Mouse (Mus musculus) heart, embryonic 13.5 days (tissue): Measurements from ENCODE around the gene Lgr6. TPM values are rescaled to one million over a fixed set of nuclear protein-coding genes. Genes with fewer than 3 reads are reported as not detected.

Experiments
- ATAC-seq: fragments of 200-750 bp; cut with Nextera tagmentation; 2 replicates; pipeline ENCODE4 v1.8.0; 2017; ENCODE audit warnings: moderate TSS enrichment; ENCODE audit not compliant: insufficient number of reproducible peaks, low FRiP score, low TSS enrichment; ENCODE audit errors: extremely low read depth
- H3K27ac ChIP-seq: fragments of 300-500 bp; sonication (generic); replicated peaks from 2 replicates; pipeline ENCODE4 v1.5.1; 2015; ENCODE audit warnings: moderate library complexity, mild to moderate bottlenecking, inconsistent platforms
- H3K27me3 ChIP-seq: fragments of 300-500 bp; sonication (generic); replicated peaks from 2 replicates; pipeline ENCODE4 v1.6.1; 2015; ENCODE audit warnings: mild to moderate bottlenecking, inconsistent platforms
- H3K36me3 ChIP-seq: fragments of 300-500 bp; sonication (generic); 2 replicates; pipeline ENCODE4 v1.6.1; 2015; ENCODE audit warnings: mild to moderate bottlenecking, inconsistent platforms
- H3K4me1 ChIP-seq: fragments of 300-500 bp; sonication (generic); 2 replicates; pipeline ENCODE4 v1.6.1; 2015; ENCODE audit warnings: inconsistent platforms
- H3K4me2 ChIP-seq: fragments of 300-500 bp; sonication (generic); 2 replicates; pipeline ENCODE4 v1.6.1; 2015; ENCODE audit warnings: inconsistent platforms, mild to moderate bottlenecking, moderate library complexity
- H3K4me3 ChIP-seq: fragments of 300-500 bp; sonication (generic); 2 replicates; pipeline ENCODE4 v1.5.1; 2015; ENCODE audit warnings: moderate library complexity, mild to moderate bottlenecking, inconsistent platforms
- H3K9ac ChIP-seq: fragments of 300-500 bp; sonication (generic); 2 replicates; pipeline ENCODE4 v1.6.1; 2015; ENCODE audit warnings: inconsistent platforms, mild to moderate bottlenecking, moderate library complexity
- H3K9me3 ChIP-seq: fragments of 300-500 bp; sonication (generic); 2 replicates; pipeline ENCODE4 v1.6.1; 2016; ENCODE audit warnings: inconsistent platforms
- WGBS: fragments of 180-500 bp; shearing (Covaris S2); methylation state at CpG from one replicate; pipeline ENCODE4 v1.1.7; 2015; ENCODE audit warnings: mixed read lengths; 5-methylcytosine and 5-hydroxymethylcytosine counted together
- polyA plus RNA-seq: library from polyadenylated mRNA; unstranded; fragments of >200 nt; fragmentation: Nextera tagmentation; extraction: Ambion mirVana; gene quantifications from 2 replicates; pipeline ENCODE4 v1.2.1, GENCODE M21; 2015

Gene Lgr6
- polyA plus RNA-seq, 1 experiment from 2014 or later, result 2.7 TPM

DNA sequence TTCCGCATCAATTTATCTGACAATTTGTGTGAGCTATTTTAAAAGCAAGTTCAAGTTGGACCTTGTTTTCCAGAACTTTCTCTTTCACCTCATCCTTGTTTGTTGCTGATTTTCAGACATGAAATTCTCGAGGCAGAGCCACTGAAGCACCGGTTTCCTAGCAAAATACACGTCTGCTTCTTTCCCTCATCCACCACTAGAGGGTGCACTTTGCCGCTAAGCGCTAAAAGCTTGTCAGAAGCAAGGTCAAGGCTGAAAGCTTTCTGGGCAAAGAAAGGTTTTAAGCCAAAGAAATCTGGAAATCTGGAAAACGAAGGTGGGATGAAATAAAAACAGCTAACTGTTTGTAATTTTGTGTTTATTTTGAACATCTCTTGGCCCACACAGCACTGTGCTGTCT, 115.7 kb downstream of the Lgr6 start:
- no peak for ATAC-seq
- Histone ChIP-seq H3K4me3 (no peak overlapping the region), H3K9me3 (no peaks in the 10 kb centered on the region), H3K4me2 (no peak overlapping the region), H3K4me1 (peaks cover 20% of the 10 kb centered on the region), H3K36me3 (no peaks in the 10 kb centered on the region), H3K27ac (no peak overlapping the region), H3K9ac (no peak overlapping the region), H3K27me3 (peaks cover 56% of the 10 kb centered on the region)
- WGBS, result 10% methylated on average over 7 of the region's 7 CpGs

- peaks cover 46% of the 10 kb centered on the region for H3K27me3 ChIP-seq
Measured at GRCm38 (mm10) chr1:134987962-134988341, 117.1 kb downstream of the Lgr6 start.

DNA sequence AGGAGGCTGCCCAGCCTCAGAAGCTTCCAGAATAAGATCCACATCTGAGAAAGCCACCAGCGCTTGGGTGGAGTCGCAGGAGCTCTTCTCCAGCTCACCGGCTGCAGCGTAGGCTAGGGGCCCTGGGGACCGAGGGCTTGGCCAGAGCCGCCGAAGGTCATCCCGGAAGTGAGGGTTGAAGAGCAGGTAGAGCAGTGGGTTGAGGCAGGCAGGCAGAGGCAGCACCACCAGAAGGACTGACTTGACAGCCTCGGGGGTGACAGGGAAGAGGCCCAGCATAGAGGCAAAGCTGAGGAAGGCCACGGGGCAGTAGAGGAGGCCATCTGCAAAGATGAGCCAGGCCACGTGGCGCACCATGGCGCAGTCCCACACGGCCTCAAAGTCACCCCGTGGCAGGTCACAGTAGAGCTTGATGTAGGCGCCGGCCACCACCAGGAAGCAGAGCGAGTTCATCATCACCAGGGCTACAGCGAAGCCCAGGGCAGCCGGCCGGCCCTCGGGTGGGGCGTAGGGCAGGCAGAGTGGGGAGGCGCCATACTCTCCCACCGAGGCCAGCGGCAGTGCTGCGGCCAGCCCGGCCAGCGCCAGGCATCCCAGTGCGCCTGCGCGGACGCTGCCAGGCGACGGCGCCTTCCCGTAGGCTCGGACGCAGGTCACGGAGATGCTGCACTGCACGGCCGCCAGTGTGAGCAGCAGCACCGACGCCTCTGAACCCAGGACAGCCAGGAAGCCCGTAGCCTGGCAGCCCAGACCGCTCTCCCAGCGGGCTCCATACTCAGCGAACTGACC, 117.7 kb downstream of the Lgr6 start:
- Histone ChIP-seq H3K36me3 (no peaks in the 10 kb centered on the region), H3K4me2 (peak overlapping the region; percentile 85), H3K4me1 (peaks cover 15% of the 10 kb centered on the region), H3K9me3 (no peaks in the 10 kb centered on the region), H3K27ac (no peak overlapping the region), H3K27me3 (peaks cover 45% of the 10 kb centered on the region), H3K9ac (peak overlapping the region; percentile 69), H3K4me3 (peak overlapping the region; percentile 52)
- WGBS, result 26% methylated on average over 48 of the region's 48 CpGs
- ATAC-seq, result no peak

More at GRCm38 (mm10) chr1:134987962-134988341, 117.1 kb downstream of the Lgr6 start:
- Histone ChIP-seq H3K27ac (no peak overlapping the region), H3K9me3 (no peaks in the 10 kb centered on the region), H3K4me2 (peak overlapping the region; percentile 85), H3K36me3 (no peaks in the 10 kb centered on the region), H3K4me3 (peak overlapping the region; percentile 52), H3K4me1 (peaks cover 20% of the 10 kb centered on the region), H3K9ac (peak overlapping the region; percentile 69)
- 7% methylated on average over 14 of the region's 14 CpGs for WGBS
- ATAC-seq, result no peak

DNA sequence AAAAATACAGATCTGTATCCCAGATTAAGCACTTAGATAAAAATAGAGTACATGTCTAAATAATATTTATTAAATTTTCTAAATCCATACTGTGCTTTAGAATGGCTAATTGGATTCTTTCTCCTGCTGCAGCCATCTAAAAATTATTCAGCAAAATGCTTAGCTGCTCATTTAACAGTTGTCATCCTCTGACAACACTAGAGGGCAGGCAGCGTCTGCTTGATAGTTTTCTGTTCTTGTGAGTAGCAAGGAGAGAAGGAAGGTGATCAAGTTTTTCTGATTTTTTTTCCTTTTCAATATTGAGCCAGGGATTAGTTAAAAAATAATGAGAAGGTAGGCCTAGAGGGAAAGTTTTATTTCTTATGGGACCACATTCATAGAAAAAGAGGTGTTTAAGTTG, 132.2 kb downstream of the Lgr6 start:
- ATAC-seq, result no peak
- no peaks in the 10 kb centered on the region for H3K27me3 ChIP-seq
- H3K9me3 ChIP-seq, result no peaks in the 10 kb centered on the region
- H3K4me2 ChIP-seq, result no peak overlapping the region
- no peak overlapping the region for H3K27ac ChIP-seq
- H3K4me1 ChIP-seq, result no peaks in the 10 kb centered on the region
- H3K36me3 ChIP-seq, result peaks cover 74% of the 10 kb centered on the region
- H3K9ac ChIP-seq, result no peak overlapping the region
- H3K4me3 ChIP-seq, result no peak overlapping the region
- 79% methylated on average over 1 of the region's 1 CpGs for WGBS

DNA sequence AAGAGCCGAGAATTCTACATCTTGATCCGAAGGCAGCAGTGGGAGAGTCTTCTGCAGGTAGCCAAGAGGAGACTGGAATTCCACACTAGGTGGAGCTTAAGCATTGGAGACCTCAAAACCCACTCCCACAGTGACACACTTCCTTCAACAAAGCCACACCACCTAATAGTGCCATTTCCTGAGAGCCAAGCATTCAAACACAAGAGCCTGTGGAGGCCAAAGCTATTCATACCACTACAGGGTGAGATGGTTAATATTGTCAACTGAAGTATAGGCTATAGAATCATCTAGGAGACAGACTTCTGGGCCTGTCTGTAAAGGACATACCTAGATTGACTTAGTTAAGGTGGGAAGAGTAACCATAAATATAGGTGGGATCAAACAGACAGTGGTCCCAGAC, 139.6 kb downstream of the Lgr6 start:
- no peaks in the 10 kb centered on the region for H3K9me3 ChIP-seq
- no peak overlapping the region for H3K4me2 ChIP-seq
- H3K9ac ChIP-seq, result no peak overlapping the region
- H3K4me1 ChIP-seq, result peaks cover 22% of the 10 kb centered on the region
- 95% methylated on average over 2 of the region's 2 CpGs for WGBS
- H3K4me3 ChIP-seq, result no peak overlapping the region
- no peak overlapping the region for H3K27ac ChIP-seq
- ATAC-seq, result no peak
- peaks cover 42% of the 10 kb centered on the region for H3K36me3 ChIP-seq
- H3K27me3 ChIP-seq, result no peaks in the 10 kb centered on the region

DNA sequence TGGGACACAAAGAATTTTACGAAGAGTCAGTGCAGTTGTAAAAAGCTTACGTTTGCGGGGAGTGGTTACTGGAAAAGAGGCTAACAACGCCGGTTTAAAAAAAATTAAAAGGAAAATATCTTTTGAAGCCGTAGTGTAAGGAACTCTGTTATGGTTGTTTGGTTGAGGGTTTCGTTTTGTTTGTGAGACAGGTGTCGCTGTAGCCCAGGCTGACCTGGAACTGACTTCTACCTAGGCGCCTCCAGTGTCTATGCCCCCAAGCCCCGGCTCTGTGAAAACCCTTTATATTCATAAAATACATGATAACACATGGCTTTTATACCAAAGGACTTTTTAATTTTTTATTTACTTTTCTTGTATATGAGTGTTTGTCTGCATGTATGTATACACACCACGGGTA, 142.3 kb downstream of the Lgr6 start:
- no peak for ATAC-seq
- H3K27ac ChIP-seq, result peak overlapping the region; percentile 53
- WGBS, result 4% methylated on average over 11 of the region's 11 CpGs

DNA sequence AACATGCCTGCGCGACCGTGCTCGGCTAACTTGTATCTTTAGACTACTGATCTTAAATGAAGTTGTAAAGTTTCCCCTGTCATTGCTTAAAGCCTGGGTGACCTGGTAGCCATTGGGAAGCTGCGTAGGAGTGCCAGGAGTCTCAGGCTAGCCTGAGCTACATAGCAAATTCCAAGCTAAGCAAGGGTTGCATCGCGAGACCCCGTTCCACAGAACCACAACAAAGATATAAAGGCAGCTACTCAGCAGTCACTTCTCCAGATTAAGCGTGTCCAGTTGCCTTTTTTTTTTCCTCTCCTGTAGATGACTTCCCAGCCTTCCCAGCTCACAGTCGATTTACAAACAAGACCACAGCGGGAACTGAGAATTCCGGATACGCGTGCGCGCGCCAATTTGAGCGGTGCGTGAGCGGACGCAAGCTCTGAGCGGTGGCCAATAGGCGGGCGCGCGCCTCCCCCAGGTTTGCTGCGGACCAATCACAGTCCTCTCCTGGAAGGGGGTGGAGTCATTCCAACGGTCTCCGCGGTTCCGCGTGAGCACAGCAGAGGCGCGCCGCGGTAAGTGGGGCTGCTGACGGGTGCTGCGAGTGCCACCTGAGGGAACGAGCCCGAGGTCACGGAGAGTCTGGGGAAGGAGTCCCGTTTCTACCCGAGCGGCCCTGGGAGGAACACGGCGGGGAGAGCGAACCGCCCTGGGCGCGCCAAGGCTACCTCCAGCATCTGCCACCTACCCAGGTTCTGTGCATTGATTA, 142.8 kb downstream of the Lgr6 start, which contains the start of gene Ube2t:
TSS of gene Ube2t (plus strand) at position 513 of the 751 bp plus-strand sequence.
- Histone ChIP-seq H3K4me2 (peak within 1 kb of the TSS; percentile 84), H3K36me3 (peaks cover 11% of the 10 kb centered on the region), H3K27ac (peak within 1 kb of the TSS; percentile 53), H3K9me3 (no peaks in the 10 kb centered on the region), H3K27me3 (no peaks in the 10 kb centered on the region), H3K9ac (peak within 1 kb of the TSS; percentile 85), H3K4me3 (peak within 1 kb of the TSS; percentile 74), H3K4me1 (peaks cover 22% of the 10 kb centered on the region)
- peak; percentile 98 for ATAC-seq
- WGBS, result 2% methylated on average over 50 of the region's 50 CpGs

More for the DNA sequence above, 142.3 kb downstream of the Lgr6 start:
- peak overlapping the region; percentile 74 for H3K4me3 ChIP-seq
- H3K4me2 ChIP-seq, result peak overlapping the region; percentile 84
- no peaks in the 10 kb centered on the region for H3K9me3 ChIP-seq
- peaks cover 16% of the 10 kb centered on the region for H3K36me3 ChIP-seq
- H3K4me1 ChIP-seq, result peaks cover 22% of the 10 kb centered on the region
- H3K27me3 ChIP-seq, result no peaks in the 10 kb centered on the region
- peak overlapping the region; percentile 85 for H3K9ac ChIP-seq

DNA sequence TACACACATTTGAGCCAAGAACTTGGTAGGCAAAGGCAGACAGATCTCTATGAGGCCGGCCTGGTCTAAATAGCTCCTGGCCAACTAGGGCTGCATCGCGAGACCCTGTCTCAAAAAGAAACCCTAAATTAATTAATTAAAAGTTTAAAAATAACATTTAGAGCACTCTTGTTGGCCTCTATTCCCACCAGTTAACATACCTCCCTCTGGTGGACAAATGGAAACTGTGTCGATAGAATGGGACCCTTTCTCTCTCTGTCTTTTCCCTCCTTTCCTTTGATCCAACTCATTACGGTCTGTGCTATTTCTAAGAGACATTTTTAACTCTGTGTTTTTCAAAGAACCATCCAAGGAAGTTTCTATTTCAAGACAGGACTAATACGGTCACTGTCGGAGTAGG, 144.4 kb downstream of the Lgr6 start:
- peaks cover 5% of the 10 kb centered on the region; the same call in 1 of the 2 replicates for H3K36me3 ChIP-seq
- peaks cover 22% of the 10 kb centered on the region for H3K4me1 ChIP-seq
- no peak overlapping the region for H3K9ac ChIP-seq
- WGBS, result 46% methylated on average over 7 of the region's 7 CpGs
- no peak overlapping the region for H3K4me3 ChIP-seq
- no peak overlapping the region for H3K27ac ChIP-seq
- no peak for ATAC-seq
- H3K9me3 ChIP-seq, result no peaks in the 10 kb centered on the region
- H3K27me3 ChIP-seq, result no peaks in the 10 kb centered on the region
- no peak overlapping the region for H3K4me2 ChIP-seq

GRCm38 (mm10) chr1:134955637-134956176, 149.4 kb downstream of the Lgr6 start, which contains the start of gene Ppp1r12b:
Ppp1r12b (minus strand) TSS chr1:134955942.
- WGBS, result under 1% methylated on average over 39 of the region's 39 CpGs
- peaks cover 37% of the 10 kb centered on the region for H3K4me1 ChIP-seq
- H3K27ac ChIP-seq, result peak within 1 kb of the TSS; percentile 92
- peak; percentile 93 for ATAC-seq
- peaks cover 5% of the 10 kb centered on the region; the same call in 1 of the 2 replicates for H3K36me3 ChIP-seq
- H3K9ac ChIP-seq, result peak within 1 kb of the TSS; percentile 95
- H3K4me3 ChIP-seq, result peak within 1 kb of the TSS; percentile 90
- H3K4me2 ChIP-seq, result peak within 1 kb of the TSS; percentile 82
- H3K27me3 ChIP-seq, result no peaks in the 10 kb centered on the region
- no peaks in the 10 kb centered on the region for H3K9me3 ChIP-seq

DNA sequence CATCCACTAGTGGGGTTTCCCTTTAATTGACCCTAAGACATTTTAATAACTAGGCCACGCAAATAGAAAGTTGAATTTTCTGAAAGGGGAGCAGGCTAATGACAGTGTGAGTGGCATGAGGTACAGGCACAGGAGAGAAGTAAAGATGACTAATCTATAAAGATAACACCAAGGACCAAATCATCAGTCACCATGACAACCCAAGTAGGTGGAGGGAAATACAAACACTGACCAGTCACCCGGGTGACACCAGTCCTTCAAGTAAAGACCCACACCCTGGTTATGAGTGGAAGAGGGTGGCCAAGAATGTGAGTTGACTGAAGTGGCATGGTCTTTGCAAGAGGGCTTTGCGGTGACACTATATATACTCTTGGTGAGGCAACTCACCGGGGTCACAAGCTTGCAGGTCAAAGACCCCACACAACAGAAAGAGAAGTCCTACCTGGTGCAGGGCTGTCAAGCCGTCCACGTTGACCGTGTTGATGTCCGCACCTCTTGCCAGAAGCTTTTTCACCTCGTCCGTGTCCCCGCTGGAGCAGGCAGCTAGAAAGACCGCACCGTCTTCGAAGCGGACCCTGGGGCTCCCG, 149.9 kb downstream of the Lgr6 start:
- H3K4me2 ChIP-seq, result peak overlapping the region; percentile 82
- peak overlapping the region; percentile 92 for H3K27ac ChIP-seq
- H3K9me3 ChIP-seq, result no peaks in the 10 kb centered on the region
- H3K36me3 ChIP-seq, result peaks cover 5% of the 10 kb centered on the region; the same call in 1 of the 2 replicates
- H3K4me3 ChIP-seq, result peak overlapping the region; percentile 90
- H3K4me1 ChIP-seq, result peaks cover 42% of the 10 kb centered on the region
- 3% methylated on average over 16 of the region's 16 CpGs for WGBS
- H3K9ac ChIP-seq, result peak overlapping the region; percentile 95
- ATAC-seq, result no peak
- no peaks in the 10 kb centered on the region for H3K27me3 ChIP-seq

DNA sequence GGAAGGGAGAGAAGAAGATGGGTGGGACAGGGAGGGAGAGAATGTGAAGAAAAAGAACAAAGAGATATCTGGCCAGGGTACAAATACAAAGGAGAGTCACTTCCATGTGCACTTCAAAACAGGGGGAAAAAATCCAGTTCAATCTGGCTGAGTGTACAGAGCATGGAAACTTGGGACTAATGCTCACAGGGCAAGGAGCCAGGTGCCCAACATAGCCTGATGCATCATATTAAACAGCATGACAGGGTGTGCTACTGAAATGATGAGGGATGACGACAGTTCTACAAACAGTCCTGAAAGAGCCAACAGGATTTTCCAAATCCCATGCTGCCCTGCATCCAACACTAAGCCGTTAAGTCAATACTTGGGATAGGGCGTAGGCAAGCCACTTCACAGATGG, 155.1 kb downstream of the Lgr6 start:
- no peak for ATAC-seq
- Histone ChIP-seq H3K4me2 (no peak overlapping the region), H3K4me3 (no peak overlapping the region), H3K9me3 (no peaks in the 10 kb centered on the region), H3K27ac (peak overlapping the region; percentile 58), H3K9ac (no peak overlapping the region), H3K4me1 (peaks cover 46% of the 10 kb centered on the region), H3K27me3 (no peaks in the 10 kb centered on the region), H3K36me3 (peaks cover 24% of the 10 kb centered on the region)
- 76% methylated on average over 3 of the region's 3 CpGs for WGBS
